Mouse (Mus musculus): ENCODE measurements at regions not wholly inside any gene's neighbourhood (a gene's known extent, or its start where the extent isn't known, plus 50 kb on each side); places are given as distances from the start of the nearest gene placed in this dataset.

DNA sequence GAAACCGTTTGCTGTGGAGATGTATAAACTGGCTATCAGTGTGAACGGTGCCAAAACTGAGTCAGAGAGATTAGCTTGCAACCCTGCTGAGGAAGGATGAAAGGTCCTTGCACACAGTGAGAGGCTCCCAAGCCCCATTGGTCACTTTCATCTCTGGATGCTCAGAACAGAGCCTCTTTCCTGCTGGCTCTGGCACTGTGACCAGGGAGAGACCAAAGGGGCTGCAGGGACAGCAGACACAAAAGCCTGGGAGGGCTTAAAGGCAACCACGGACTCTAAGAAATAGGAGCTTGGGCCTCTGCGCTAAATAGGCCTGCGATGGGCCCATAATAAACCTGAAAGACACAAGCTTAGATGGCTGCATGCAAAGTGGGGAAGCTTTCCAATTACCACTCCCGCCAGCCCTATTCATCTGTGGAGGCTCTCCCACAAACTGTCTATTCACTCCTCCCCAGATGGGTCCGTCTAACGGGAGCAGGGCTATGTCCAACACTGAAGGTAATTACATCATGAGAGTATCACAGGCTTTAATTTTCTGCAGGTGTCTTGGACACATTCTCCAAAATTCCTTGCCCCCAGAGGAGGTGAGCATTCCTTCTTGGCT, 438.2 kb upstream of the Intu start:
- DNase-seq, result peak; percentile 61 to 68

DNA sequence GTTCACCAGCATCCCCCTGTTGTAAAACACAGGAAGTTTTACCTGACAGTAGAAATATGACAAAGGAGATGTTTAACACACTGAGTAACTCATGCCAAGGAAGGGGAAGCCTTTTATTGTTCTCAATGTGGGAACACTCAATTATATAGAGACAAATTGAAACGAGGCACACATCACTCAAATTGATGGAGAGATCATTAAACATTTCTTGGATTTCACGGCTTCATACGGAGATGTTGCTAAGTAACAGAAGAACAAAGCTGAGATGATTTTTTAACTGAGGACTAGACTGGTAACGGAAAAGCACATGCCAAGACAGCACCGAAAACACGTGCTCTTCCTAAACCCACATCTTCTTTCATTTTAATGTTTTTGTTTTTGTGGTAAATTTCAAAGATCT, 437.0 kb upstream of the Intu start:
- DNase-seq, result no peak

DNA sequence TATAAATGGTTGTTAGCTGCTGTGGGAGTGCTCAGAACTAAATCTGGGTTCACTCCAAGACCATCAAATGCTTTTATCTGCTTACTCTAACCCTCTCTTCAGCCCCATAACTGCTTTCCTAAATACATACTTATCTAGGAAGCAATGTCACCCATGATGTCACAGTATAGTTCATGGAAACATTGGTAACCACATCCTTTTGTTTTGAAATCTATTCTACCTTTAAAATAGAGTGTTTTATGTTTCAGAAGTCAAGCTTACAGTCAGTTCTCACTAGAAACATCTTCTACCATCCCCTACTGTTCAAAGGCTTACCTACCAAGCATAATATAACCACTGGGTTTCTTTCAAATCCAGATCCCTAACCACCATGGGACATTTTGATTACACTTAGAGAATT, 436.4 kb upstream of the Intu start:
- DNase-seq, result no peak

DNA sequence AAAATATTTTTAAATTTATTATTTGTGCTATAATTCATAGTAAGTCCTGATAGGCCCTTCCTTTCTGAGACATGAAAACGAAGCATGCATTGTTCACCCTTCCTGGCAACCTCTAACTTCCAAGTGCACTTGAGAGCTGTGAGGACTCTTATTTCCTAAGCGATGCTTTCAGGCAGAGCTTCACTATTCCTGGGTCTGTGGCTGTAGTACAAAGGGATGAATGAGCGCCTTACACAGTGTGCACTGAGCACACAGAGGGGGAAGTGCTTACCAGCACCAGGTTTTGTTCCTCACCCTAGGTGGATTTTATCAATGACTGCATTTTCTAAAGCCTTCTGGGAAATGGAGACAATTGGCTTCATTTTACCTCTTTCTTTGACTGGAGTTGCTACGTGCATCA, 428.4 kb upstream of the Intu start:
- DNase-seq, result no peak

DNA sequence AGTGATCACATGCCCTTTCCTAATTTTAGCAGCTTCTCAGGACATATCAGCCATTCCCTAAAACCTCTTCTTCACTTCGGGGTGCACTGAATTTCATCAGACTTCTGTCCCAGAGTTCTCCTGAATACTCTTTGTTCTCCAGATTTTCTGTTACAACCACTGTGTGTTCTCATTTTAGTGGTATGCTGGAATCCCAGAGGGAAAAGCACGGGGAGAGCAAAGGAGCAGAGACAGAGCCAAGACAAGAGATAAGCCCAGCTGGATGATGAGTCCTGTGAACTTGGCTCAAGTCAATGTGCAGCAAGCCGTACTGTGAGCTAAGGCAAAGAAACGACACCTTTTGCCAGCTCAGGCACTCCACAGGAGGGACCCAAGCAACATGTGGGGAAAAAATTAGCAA, 416.3 kb upstream of the Intu start:
- DNase-seq, result no peak

DNA sequence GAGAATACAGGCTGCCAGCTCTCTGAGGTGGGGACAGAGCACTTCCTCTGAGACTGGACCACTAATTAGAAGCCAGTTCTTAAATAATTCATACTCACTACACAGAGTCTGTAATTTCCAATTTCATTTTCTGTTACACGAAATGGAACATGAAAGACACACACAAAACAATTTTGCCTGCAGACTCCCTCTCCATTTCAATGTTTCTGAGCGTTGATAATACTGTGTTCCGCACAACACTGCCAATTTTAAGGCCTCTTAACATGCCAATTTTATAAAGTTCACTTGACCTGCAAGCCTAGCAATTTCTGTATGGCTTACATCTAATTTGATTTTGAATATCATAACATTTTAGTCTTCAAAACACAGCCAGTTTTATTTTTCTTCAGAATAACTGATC, 412.5 kb upstream of the Intu start:
- DNase-seq, result no peak

DNA sequence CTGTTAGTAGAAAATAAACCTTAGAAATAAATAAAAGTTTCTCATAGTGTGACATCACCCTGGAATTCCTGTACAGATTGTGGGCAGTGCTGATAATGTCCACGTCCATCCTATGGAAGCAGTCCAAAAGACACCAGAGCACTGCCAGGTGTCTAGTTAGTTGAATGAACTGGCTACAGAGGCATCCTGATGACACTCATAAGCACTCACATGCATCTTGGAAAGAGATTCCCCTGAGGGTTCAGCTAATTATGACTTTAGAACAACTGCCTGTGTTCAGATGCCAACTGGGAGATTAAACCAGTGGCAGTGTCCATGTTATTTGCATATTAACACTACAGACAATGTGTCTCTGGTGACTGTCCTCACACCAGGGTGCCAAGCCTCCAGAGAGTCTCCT, 411.6 kb upstream of the Intu start:
- peak; percentile 19 to 28 for DNase-seq

DNA sequence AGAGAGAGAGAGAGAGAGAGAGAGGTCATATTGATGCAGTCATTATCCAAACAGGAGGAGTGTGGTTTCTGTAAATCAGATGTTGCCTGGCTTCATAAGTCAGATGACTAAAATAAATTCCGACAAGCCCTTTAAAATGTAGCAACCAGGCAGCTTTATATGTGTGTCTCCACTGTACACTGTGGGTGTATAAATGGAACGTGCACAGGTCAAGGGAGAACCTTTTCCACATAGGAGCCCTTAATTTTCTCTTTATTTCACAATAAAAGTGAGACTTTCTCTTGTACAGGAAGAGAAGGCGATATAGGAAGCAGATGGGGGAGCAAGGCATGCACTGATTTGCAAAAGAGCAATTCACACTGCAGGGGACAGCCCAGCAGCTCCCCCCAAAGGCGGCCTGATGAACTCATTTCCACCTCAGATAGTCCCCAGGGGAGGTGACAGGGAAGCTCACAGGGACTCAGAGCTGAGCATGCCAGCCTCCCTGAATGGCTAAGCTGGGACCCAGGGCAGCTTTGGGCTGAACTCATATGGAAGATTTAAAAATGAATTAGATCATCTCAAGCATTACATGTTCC, 410.7 kb upstream of the Intu start:
- DNase-seq, result peak; percentile 63 to 66

DNA sequence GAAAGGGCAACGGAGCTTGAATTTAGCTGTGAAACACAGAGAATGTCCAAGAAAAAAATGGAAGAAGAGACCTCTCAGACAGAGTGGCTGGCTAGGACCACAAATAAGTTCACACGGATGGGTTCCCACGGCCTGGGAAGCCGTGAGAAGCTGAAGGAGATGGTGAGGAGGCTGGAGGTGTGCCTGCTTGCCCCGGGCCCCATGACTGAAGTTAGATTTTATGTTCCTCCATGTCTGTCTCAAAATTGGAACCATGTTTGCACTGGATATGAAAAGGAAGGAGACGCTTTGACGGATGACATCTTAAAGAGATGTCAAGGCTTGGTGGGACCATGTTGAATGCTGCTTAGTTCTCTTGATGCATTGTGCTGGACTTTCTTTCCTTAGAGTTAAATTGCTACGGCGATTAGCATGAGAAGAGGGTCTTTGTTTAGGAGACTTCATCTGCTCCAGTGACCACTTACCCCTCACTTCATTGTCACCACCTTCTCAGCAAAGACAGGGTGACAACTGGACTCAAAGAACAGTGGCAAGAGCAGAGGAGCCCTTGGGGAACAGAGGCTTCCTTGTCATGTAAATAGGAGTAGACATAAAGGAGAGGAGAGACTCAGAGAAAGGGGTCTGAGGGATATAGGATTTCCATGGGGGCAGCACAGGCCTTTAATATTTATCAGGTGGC, 407.4 kb upstream of the Intu start:
- no peak for DNase-seq

DNA sequence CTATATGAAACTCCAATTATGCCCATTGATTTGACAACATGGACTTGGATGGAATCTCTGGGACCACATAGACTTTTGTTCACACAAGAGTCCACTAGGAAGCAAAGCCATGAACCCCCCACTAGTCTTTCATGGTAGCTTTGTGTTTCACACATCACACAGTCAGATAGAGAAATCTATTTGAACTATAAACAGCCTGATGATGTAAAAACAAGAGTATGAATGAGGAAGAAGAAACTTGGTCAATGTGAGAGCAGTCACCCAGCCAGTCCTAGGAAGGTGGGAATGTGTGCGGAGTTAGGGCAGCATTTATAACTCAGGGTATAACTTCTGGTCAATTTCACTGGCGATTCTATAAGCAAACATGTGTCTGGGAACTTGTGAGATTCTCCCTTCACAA, 404.2 kb upstream of the Intu start:
- no peak for DNase-seq

DNA sequence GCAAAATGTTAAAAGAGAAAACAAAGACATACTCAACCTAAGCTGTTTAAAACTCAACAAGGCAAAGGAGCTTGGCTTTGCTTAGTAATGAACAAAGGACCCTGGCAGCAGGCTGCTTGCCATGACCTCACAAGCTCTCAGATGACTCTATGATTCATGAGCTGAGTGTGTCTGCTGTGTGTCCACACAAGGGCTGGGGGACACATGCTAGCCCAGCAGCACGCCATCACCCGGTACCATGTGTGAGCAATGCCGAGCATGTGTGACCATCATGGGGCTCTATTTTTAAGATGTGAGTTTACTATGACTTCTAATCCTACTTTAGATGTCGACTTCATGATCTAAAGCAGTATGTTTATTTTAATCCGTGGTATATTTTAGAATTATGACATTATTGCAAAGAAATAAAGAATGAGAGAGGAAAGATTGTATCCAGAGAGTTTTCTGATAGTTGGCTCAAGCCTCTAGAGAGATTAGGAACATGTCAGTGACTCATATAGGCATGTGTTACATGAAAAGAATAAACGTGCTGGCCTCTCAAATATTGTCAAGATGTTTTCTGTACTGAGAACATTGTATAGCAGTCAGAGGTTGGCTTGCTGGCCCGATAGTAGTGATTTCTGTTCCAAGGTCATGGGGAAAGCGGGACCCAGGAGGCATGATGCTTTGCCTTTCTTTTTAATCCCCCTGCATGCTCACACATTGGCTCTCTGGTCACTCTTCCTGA, 400.1 kb upstream of the Intu start:
- DNase-seq, result no peak

DNA sequence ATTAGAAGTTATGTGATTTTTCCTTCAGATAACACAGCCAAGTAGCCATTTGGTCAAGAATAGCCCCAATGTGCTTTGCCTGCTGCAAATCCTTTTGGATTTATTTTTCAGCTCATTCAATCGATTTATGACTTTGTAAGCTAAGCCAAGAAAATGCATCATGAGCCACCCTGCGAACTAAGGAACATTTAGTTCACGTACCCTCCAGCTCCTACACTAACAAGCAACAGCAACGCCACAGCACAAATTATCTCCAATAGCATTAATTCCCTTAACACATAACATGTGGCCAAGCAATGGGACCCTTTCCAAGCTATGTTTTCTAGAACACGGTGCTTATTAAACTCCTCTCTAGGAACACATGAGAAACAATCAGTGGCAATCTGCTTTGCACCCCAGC, 392.4 kb upstream of the Intu start:
- no peak for DNase-seq

DNA sequence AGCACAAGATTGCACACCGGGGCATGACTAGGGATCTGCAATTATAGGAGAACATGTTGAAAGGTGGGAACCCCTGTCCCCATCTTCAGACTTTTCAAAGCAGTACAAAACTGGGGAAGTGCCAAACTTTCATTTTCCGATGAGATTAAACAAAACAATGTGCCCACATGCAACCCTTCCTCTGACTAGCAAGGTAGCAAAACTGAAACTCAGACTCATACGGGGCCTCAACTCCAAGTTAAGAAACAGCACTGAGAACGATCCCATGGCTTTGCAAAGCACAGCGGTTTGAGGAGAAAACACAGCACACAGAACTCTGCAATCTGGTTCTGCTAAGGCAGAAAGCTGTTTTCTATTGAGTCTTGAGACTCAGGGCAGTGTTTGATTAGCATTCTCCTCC, 388.9 kb upstream of the Intu start:
- no peak for DNase-seq

DNA sequence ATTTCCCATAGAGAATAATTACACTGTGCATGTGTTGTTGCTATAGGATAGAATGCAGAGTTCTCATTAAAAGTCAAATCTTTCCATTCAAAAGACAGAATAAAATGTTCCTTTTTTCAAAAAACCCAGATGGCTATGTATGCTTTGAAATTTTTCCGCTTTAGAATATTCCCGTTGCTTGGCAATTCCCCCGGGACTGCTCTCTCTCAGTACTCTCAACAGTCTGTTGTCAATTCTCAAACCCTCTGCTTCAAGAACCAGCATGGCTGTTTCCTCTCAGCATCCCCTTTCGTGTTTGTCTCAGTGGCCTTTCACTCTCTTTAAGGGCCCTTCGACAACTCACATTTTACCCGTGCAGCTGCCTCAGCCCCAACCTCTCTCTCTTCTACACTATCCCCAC, 372.5 kb upstream of the Intu start:
- no peak for DNase-seq

DNA sequence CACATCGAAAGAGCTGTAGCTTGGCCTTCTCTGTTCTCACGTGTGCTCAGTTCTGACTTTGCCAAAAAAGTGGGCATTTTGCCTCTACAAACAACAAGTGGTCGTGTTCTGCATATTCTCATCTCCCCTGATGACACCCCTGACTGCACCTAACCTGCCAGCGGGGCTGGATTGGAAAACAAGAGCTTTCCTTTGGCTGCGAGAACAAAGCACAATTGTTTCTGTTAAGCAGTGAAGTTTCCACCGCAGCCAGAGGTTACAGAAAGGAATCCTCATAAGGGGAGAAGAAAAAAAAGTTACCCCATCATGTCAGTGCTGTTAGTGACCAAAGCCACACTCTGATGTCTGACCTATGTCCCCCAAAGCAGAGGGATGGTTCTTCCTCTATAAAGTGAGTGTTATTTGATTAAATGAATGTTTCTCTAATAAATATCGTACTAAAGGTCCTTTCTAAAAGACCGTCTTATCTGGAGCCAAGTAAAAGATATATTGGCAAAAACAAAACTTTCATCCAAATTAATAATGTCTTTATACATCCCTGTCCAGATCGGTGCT, 371.4 kb upstream of the Intu start:
- DNase-seq, result no peak

DNA sequence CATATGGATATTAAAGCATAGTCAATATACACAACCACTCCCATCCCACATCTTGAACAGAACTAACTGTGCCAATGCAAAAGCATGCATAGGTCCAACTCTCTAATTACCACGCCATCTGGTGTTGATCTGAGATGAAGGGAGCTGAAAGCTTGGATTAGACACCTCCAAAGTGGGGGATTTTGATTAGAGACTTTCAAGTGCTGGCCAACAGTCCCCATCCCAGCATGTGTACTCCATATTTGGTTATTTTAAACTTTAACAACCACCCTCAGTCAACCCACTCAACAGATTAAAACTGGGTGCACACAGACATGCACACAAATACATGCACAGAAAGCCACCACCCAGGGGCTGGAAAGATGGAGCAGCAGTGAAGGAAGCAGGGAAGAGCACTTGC, 366.9 kb upstream of the Intu start:
- DNase-seq, result peak; percentile 14

DNA sequence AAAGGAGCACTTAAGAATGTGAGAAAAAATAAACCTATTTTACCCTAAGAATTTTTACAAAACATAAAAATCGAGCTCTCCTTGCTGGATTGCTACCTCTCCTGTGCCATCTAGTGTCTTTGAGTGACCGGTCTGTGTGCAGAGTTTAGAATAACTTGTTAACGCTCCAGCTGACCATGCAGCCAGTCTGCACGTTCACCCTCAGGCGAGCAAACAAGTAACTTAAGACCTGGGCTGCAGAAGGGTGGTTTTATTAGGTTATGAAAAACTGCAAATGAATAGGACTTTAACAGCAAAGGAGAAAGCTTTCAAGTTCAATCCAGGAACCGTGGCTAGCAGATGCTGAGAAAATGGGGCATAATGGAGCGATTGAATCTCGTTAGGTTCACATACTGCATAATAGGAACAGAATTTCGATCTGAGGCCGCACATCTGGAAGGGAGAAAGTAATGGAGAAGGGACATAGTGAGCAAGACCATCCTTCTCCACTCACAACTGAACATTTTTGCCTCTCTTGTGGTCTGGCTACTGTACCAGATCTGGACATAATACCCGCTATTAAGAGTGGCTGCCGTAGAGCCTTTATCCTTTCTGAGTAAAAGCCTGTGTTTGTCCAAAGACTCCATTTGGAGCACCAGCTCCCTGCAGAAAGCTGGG, 363.0 kb upstream of the Intu start:
- no peak for DNase-seq

DNA sequence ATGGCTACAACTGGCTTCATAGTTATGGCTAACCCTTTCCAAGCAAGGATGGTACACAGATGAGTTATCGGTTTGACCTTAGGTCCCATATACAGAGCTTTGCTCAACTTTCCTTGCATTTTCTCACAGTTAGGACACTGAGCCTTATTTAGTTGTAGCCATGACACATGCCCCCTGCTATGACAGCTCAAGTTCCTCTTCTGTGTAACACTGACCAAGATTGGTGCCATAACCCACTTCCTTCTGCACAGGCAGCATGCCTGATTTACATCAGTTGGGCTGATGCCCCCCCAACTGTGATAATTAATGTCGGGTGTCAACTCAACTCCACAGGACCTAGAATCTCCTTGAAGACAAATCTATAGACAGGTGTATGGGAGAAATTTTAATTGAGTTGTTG, 361.5 kb upstream of the Intu start:
- no peak for DNase-seq

DNA sequence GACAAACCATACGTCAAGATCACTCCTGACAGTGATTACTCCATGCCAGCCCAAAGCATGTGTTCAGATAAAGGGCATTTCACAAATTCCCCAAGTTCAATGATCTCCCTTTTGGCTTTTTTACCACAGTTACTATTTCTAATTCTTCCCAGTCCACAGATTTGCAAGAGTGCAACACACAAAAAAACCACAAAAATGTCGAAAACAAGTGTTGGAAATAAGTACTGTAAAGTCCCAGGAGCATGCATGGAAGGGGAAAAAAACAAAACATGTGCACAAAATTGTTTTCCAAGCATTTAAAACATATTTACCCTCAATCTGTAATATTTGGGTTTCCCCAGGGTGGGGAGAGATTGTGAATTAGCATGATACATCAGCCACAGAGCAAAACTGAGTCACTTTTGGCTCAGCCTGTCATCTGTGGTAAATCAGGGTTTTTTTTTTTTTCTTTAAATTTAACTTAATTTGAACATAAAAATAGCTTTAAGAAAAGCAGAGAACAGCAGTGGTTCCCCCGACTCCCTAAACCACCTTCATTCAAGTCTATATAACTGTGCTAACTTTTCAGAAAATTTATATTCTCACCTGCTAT, 351.3 kb upstream of the Intu start:
- no peak for DNase-seq

DNA sequence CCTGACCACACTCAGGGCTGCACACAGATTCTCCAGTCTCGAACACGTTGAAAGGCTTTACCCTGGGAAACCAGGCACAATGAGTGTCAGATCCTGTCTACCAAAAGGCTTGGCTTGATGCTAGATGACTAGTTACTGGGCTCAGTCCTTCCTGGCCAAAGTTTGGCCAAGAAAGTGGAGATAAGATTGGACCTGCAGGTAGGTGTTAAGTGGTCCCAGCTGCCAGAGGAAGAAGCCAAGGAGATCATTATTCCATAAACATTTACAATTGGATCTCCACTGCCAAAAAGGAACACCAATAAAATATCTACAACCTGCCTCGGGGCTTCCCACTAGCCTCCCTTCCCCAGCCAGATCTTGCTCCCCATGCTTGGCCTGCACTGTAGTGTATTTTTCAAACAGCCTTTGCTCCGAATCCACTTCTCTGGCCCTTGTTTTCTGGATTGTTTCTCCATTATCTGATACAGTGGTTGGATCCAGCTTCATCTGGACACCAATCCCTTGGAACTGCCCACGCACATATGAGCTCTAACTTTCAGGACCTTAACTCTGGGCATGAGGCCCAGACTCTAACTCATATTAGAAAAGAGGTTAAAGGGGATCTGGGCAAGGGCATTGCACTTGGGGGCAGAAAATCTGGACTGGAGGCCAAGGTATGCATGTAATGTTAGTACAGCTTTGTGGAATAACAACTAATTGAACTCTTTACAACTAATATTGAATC, 345.3 kb upstream of the Intu start:
- DNase-seq, result no peak

DNA sequence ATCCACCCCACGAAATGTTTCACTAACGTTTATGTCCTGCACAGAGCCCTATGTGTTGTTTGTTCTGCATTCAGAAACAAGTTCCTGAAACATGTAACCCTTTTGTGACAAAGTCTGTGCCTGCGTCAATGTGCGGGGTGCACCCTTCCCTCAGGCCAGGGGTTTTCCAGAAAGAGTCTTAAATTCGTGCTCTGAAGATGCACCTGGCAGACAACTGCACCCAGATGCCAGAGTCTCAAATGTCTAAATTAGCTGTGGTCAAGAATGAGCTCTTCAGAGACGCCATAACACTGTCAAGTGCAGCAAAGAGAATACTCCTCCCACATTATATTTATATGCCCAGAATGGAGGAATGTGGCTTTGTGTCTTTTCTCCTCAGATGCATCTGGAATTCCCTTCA, 341.6 kb upstream of the Intu start:
- DNase-seq, result no peak

DNA sequence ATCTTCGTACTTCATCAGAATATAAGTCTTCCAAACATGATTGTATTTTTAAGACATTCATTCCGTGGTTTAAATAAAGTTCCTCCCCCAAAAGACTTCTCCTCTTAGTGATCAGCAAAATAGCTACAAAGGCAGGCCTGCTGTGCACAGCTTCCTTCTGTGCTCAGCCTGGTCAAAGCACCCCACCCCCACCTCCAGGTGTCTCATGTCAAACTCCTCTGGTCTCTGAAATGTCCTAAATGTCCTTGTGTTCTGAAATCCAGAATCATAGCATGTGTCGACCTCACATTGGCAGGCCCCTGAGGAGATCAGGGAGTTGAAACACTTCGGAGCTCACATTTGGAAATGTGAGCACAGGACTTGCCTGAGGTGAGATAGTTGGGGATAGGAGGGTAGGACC, 341.1 kb upstream of the Intu start:
- DNase-seq, result no peak

Data from cerebellum, postnatal 10 days (tissue).